Mouse (Mus musculus) liver (tissue): ENCODE results near the gene Clstn1.

Source experiments
- DNase-seq: peaks from one replicate; pipeline ENCODE4 v3.0.0-alpha.2; 2020; ENCODE audit warnings: mixed read lengths

The Clstn1 gene

GRCm38 (mm10) chr4:149568622-149569021, 17.6 kb upstream of the Clstn1 start:
- DNase-seq = no peak

- DNase-seq = no peak
Measured at GRCm38 (mm10) chr4:149569781-149570497, 16.3 kb upstream of the Clstn1 start.

- no peak for DNase-seq
Measured at GRCm38 (mm10) chr4:149570498-149570863, 15.8 kb upstream of the Clstn1 start.

GRCm38 (mm10) chr4:149571209-149571608, 15.1 kb upstream of the Clstn1 start:
- DNase-seq = no peak

- DNase-seq = no peak
Measured at GRCm38 (mm10) chr4:149571651-149572149, 14.6 kb upstream of the Clstn1 start.

GRCm38 (mm10) chr4:149572446-149572845, 13.8 kb upstream of the Clstn1 start:
- no peak for DNase-seq

GRCm38 (mm10) chr4:149572851-149573250, 13.4 kb upstream of the Clstn1 start:
- DNase-seq = no peak

GRCm38 (mm10) chr4:149574391-149574821, 11.9 kb upstream of the Clstn1 start:
- no peak for DNase-seq

- DNase-seq = no peak
Measured at GRCm38 (mm10) chr4:149576061-149576460, 10.2 kb upstream of the Clstn1 start.

GRCm38 (mm10) chr4:149576993-149577548, 9.2 kb upstream of the Clstn1 start:
- no peak for DNase-seq

GRCm38 (mm10) chr4:149578085-149578681, 8.1 kb upstream of the Clstn1 start:
- DNase-seq = no peak

GRCm38 (mm10) chr4:149578831-149579230, 7.4 kb upstream of the Clstn1 start:
- no peak for DNase-seq

- no peak for DNase-seq
Measured at GRCm38 (mm10) chr4:149585236-149585635, 1.0 kb upstream of the Clstn1 start.

GRCm38 (mm10) chr4:149586783-149587595, 721 bp downstream of the Clstn1 start:
- DNase-seq = no peak

- no peak for DNase-seq
Measured at GRCm38 (mm10) chr4:149587596-149588168, 1.4 kb downstream of the Clstn1 start.

GRCm38 (mm10) chr4:149590200-149590599, 3.9 kb downstream of the Clstn1 start:
- DNase-seq = no peak

GRCm38 (mm10) chr4:149591486-149591885, 5.2 kb downstream of the Clstn1 start:
- no peak for DNase-seq

GRCm38 (mm10) chr4:149594913-149595581, 8.8 kb downstream of the Clstn1 start:
- no peak for DNase-seq

GRCm38 (mm10) chr4:149597641-149598208, 11.5 kb downstream of the Clstn1 start:
- DNase-seq = no peak

- no peak for DNase-seq
Measured at GRCm38 (mm10) chr4:149599549-149599948, 13.3 kb downstream of the Clstn1 start.

- no peak for DNase-seq
Measured at GRCm38 (mm10) chr4:149600130-149600529, 13.9 kb downstream of the Clstn1 start.

GRCm38 (mm10) chr4:149601484-149601883, 15.2 kb downstream of the Clstn1 start:
- no peak for DNase-seq
